Mouse (Mus musculus): ENCODE results near the gene Ctsd. TPM values are rescaled to one million over a fixed set of nuclear protein-coding genes. Genes with fewer than 3 reads are reported as not detected.

The Ctsd gene
- polyA plus RNA-seq, 1 experiment, result 253 TPM

DNA sequence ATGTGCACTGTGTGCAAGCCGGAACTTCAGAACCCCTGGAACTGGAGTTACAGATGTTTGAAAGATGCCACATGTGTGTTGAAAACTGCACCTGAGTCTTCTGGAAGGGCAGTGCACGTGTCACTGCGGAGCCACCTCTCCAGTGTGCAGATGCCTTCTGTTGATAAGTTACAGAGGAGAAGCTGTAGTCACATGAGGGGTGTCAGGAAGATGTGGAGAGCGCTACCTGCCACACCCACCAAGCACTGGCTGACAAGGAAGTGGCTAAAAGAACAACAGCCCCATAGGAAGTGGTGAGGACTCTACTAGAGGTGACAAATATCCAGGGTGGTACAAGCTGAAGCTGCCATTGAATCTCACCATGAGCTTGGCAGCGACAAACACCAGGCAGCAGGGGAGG, 34.0 kb downstream of the Ctsd start:
- TF ChIP-seq CTCF (IDR thresholded peaks at IDR 0.05; ENCODE audit: extremely low read depth, insufficient read length, insufficient replicate concordance, low read depth, low read length) (no peak), POLR2A (IDR thresholded peaks at IDR 0.05; ENCODE audit: low read depth, low read length) (no peak)
- no peaks in the 10 kb centered on the region for H3K27me3 ChIP-seq (ENCODE audit: control insufficient read depth, insufficient read depth, low read length)
- no peak overlapping the region for H3K27ac ChIP-seq (ENCODE audit: insufficient read depth, low read depth, low read length)
- H3K4me1 ChIP-seq (ENCODE audit: control insufficient read depth, insufficient read depth, insufficient read length, low read length), result no peaks in the 10 kb centered on the region
- WGBS, result 40% methylated on average over 5 of the region's 5 CpGs
- H3K4me3 ChIP-seq (ENCODE audit: low read depth, low read length), result no peak overlapping the region
- no peaks in the 10 kb centered on the region for H3K36me3 ChIP-seq (ENCODE audit: control insufficient read depth, insufficient read depth, low read length)

DNA sequence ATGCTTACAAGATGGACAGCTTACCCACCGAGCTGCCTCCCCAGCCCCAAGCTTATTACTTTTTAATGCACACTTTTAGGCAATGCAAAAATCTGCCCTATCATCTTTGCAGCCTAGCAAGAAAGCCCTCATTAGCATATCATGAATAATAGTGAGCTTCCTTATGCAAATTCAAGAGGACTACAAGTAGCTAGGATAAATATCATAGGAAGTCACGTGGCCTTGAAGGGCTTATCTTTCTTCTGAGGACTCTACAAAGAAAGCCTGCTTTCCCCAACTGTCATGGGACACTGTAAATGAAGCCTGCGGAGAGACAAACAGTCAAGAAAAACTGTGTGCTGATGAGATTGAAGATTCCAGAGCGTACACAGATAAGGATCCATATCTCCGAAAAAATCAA, 36.3 kb downstream of the Ctsd start:
- 66% methylated on average over 5 of the region's 5 CpGs for WGBS
- no peak overlapping the region for H3K4me3 ChIP-seq (ENCODE audit: low read depth, low read length)

DNA sequence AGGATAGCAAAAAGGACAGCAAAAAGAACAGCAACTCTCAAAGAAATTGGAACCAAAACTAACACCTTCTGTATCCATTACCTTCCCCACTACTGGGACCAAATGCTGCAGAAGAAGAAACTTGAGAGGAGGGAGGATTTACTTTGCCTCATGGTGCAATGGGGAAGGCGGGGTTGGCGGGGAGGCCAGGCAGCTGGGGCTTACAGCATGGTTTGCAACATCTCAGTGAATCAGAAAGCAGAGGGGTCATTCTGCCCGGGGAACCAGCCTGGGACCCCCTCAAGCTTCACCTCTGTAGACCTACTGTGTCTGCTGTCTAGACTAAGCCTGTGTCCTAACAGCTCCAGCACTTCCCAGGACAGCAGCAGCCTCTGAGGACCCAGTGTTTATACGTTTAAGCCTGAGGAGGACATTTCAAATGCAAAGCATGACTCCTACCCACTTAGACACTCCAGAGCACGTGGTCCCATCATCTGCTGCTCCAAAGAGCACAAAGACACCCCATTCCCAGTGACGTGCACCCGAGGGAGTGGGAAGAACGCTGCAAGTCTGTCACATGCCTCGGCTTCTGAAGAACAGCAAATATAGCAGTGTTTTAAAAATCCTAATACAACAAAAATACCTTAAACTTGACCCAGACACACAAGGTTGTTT, 38.4 kb downstream of the Ctsd start:
- WGBS, result 42% methylated on average over 9 of the region's 9 CpGs
- Histone ChIP-seq H3K4me1 (ENCODE audit: control insufficient read depth, insufficient read depth, insufficient read length, low read length) (no peaks in the 10 kb centered on the region; the same call in 1 of the 2 replicates), H3K36me3 (ENCODE audit: control insufficient read depth, insufficient read depth, low read length) (no peaks in the 10 kb centered on the region), H3K27ac (ENCODE audit: insufficient read depth, low read depth, low read length) (no peak overlapping the region), H3K4me3 (ENCODE audit: low read depth, low read length) (no peak overlapping the region), H3K27me3 (ENCODE audit: control insufficient read depth, insufficient read depth, low read length) (no peaks in the 10 kb centered on the region)
- TF ChIP-seq CTCF (IDR thresholded peaks at IDR 0.05; ENCODE audit: extremely low read depth, insufficient read length, insufficient replicate concordance, low read depth, low read length) (no peak), POLR2A (IDR thresholded peaks at IDR 0.05; ENCODE audit: low read depth, low read length) (no peak)

More for the DNA sequence above, 36.3 kb downstream of the Ctsd start:
- Histone ChIP-seq H3K27ac (ENCODE audit: insufficient read depth, low read depth, low read length) (no peak overlapping the region), H3K27me3 (ENCODE audit: control insufficient read depth, insufficient read depth, low read length) (no peaks in the 10 kb centered on the region), H3K36me3 (ENCODE audit: control insufficient read depth, insufficient read depth, low read length) (no peaks in the 10 kb centered on the region), H3K4me1 (ENCODE audit: control insufficient read depth, insufficient read depth, insufficient read length, low read length) (no peaks in the 10 kb centered on the region)
- TF ChIP-seq POLR2A (IDR thresholded peaks at IDR 0.05; ENCODE audit: low read depth, low read length) (no peak), CTCF (IDR thresholded peaks at IDR 0.05; ENCODE audit: extremely low read depth, insufficient read length, insufficient replicate concordance, low read depth, low read length) (no peak)

DNA sequence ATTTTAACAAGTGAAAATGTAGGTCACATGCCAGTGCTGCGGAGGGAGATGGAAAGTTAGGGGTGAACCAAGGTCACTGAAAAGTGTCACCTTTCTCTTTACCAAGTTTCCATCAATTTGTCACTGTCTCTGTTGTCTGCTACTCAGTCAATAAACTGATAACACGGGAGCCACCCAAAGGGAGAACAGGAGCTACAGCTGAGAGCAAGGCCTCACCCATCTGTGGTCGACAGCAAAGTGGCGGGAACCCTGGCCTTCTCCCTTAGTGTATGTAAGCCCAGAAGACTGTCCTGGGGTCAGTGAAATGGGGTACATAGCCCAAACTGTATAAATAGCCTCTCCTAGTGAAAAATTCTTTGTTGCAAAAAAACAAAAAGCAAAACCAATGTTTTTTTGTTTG, 40.3 kb downstream of the Ctsd start:
- Histone ChIP-seq H3K4me1 (ENCODE audit: control insufficient read depth, insufficient read depth, insufficient read length, low read length) (no peaks in the 10 kb centered on the region; the same call in 1 of the 2 replicates), H3K4me3 (ENCODE audit: low read depth, low read length) (no peak overlapping the region), H3K27me3 (ENCODE audit: control insufficient read depth, insufficient read depth, low read length) (no peaks in the 10 kb centered on the region), H3K27ac (ENCODE audit: insufficient read depth, low read depth, low read length) (no peak overlapping the region), H3K36me3 (ENCODE audit: control insufficient read depth, insufficient read depth, low read length) (no peaks in the 10 kb centered on the region)
- no peak for TF ChIP-seq POLR2A (IDR thresholded peaks at IDR 0.05; ENCODE audit: low read depth, low read length)
- TF ChIP-seq CTCF (IDR thresholded peaks at IDR 0.05; ENCODE audit: extremely low read depth, insufficient read length, insufficient replicate concordance, low read depth, low read length), result no peak
- WGBS, result 53% methylated on average over 4 of the region's 4 CpGs

DNA sequence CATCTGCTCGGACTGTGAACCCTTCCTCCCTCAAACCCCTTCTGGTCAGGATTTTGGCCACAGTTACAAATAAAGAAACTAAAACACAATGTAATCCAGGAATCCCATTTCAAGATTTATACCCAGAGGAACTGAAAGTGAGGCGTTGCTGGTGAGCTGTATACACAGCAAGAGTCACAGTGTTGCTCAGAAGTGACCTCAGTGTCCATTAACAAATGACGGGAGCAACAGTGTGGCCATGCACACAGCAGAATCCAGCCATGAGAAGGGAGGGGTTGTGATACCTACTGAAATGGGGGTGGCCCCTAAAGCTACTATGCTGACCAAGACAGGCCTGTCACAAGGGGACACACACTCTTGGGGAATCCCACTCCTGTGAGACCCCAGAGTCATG, 45.6 kb downstream of the Ctsd start:
- TF ChIP-seq CTCF (IDR thresholded peaks at IDR 0.05; ENCODE audit: extremely low read depth, insufficient read length, insufficient replicate concordance, low read depth, low read length), result no peak
- Histone ChIP-seq H3K4me3 (ENCODE audit: low read depth, low read length) (no peak overlapping the region), H3K36me3 (ENCODE audit: control insufficient read depth, insufficient read depth, low read length) (no peaks in the 10 kb centered on the region), H3K27ac (ENCODE audit: insufficient read depth, low read depth, low read length) (no peak overlapping the region), H3K27me3 (ENCODE audit: control insufficient read depth, insufficient read depth, low read length) (no peaks in the 10 kb centered on the region), H3K4me1 (ENCODE audit: control insufficient read depth, insufficient read depth, insufficient read length, low read length) (peaks cover 3% of the 10 kb centered on the region)
- 67% methylated on average over 3 of the region's 3 CpGs for WGBS

DNA sequence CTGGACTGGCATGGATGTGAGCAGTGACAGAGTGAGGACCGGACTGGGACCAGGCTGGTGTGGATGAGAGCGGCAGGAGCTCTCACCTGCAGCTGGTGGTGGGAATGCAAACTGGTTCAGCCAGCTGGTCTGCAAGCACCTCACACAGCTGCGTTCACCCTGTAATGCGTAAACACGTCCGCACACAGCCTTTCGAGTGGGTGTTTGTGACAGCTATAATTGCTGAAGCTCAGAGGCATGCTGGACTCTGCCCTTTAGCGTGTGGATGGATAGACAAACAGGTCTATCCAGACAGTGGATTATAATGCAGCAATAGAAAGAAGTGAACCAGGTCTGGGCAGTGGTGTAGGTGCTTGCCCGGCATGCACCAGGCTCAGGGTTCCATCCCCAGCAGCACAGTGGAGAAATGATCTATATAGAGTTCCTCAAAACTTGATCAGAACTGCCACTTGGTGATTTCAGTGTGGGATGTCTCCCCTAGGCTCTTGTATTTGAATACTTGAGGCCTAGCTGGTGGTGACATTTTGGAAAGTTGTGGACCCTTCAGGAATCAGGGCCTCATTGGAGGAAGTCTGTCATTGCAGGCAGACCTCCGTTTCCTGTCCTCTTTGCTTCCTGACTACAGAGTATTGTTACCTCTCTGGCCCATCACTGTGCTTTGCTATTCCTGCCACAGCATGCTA, 46.1 kb downstream of the Ctsd start:
- no peak overlapping the region for H3K4me3 ChIP-seq (ENCODE audit: low read depth, low read length)
- H3K4me1 ChIP-seq (ENCODE audit: control insufficient read depth, insufficient read depth, insufficient read length, low read length), result peaks cover 3% of the 10 kb centered on the region
- no peak overlapping the region for H3K27ac ChIP-seq (ENCODE audit: insufficient read depth, low read depth, low read length)
- H3K27me3 ChIP-seq (ENCODE audit: control insufficient read depth, insufficient read depth, low read length), result no peaks in the 10 kb centered on the region
- no peaks in the 10 kb centered on the region for H3K36me3 ChIP-seq (ENCODE audit: control insufficient read depth, insufficient read depth, low read length)
- 30% methylated on average over 10 of the region's 10 CpGs for WGBS
- no peak for TF ChIP-seq POLR2A (IDR thresholded peaks at IDR 0.05; ENCODE audit: low read depth, low read length)
- no peak for TF ChIP-seq CTCF (IDR thresholded peaks at IDR 0.05; ENCODE audit: extremely low read depth, insufficient read length, insufficient replicate concordance, low read depth, low read length)

DNA sequence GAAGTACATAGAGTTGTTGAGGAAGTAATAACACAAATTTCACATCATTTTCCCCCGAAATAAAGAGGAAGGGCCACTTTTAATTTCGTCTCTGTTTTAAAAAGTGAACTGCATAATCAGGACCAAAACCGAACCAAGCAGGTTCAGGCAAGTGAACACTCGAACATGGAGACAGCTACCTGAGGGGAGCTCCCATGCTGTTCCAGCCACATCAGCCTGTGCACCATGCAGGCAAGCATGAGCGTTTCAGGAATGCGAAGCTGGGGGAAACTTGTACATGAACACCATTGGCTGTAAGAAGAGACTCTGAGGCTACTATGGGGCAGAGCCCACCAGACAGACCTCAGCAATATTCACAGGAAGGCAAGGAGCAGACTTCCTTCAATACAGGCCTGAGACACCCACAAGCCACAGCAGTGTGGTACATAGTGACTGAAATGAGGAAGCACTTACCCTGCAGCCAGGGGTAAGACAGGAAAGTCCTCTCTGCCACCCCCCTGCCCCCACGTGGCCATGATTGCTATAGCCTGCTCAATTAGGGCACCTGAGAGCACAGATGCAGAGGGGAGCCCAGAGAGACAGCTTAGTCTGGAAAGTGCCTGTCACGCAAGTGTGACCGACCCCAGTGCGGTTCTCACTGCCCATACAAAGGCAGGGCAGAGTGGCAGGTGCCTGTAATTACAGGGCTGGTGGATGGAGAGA, 47.4 kb downstream of the Ctsd start:
- Histone ChIP-seq H3K36me3 (ENCODE audit: control insufficient read depth, insufficient read depth, low read length) (no peaks in the 10 kb centered on the region), H3K4me1 (ENCODE audit: control insufficient read depth, insufficient read depth, insufficient read length, low read length) (peaks cover 3% of the 10 kb centered on the region), H3K4me3 (ENCODE audit: low read depth, low read length) (no peak overlapping the region), H3K27ac (ENCODE audit: insufficient read depth, low read depth, low read length) (no peak overlapping the region), H3K27me3 (ENCODE audit: control insufficient read depth, insufficient read depth, low read length) (no peaks in the 10 kb centered on the region)
- no peak for TF ChIP-seq POLR2A (IDR thresholded peaks at IDR 0.05; ENCODE audit: low read depth, low read length)
- no peak for TF ChIP-seq CTCF (IDR thresholded peaks at IDR 0.05; ENCODE audit: extremely low read depth, insufficient read length, insufficient replicate concordance, low read depth, low read length)
- 62% methylated on average over 10 of the region's 10 CpGs for WGBS

Data from small intestine, adult 2 months (tissue).